Mouse (Mus musculus) spleen, adult 2 months (tissue): ENCODE results near the gene Fam229b.

Source experiments
- CTCF ChIP-seq: fragments of 200-500 bp; IDR thresholded peaks from 2 replicates; pipeline ENCODE4 v1.5.1; 2011; ENCODE audit warnings: mild to moderate bottlenecking, inconsistent platforms; ENCODE audit not compliant: insufficient read depth, insufficient read length, insufficient replicate concordance; ENCODE audit errors: extremely low read depth
- POLR2A ChIP-seq: fragments of 200-500 bp; IDR thresholded peaks from 2 replicates; pipeline ENCODE4 v1.6.1; 2011; ENCODE audit warnings: low read depth, low read length, inconsistent platforms

GRCm38 (mm10) chr10:39108837-39109488 lies 24.8 kb downstream of the Fam229b start:
- TF ChIP-seq POLR2A (no peak), CTCF (no peak)
